Mouse (Mus musculus) kidney, adult 18-20 months (tissue): Measurements from ENCODE around the gene Grid1.
A peak's percentile ranks its signal among the peaks of the same experiment; 100 is the strongest.

Source experiments
- DNase-seq: peaks from one replicate; pipeline ENCODE4 v3.0.0; 2021

Grid1 gene

DNA sequence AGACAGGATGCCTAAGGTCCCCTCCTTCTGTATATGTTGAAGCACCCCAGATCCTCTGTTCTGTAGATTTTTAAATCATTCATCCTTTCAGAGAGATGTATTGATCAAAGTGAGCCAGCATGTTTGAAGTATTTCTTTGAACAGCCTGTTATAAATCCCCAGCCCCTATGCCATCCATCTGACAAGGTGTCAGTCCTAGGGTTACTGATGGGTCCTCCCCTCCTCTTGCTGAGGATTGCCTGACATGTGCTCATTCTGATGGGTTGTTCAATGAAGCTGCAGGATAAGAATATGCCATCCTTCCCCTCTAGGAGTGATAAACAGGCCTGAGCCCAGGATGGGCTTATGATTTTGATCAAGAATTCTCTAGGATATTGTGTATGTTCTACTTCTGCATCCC lies 411.5 kb downstream of the Grid1 start:
- DNase-seq = no peak

DNA sequence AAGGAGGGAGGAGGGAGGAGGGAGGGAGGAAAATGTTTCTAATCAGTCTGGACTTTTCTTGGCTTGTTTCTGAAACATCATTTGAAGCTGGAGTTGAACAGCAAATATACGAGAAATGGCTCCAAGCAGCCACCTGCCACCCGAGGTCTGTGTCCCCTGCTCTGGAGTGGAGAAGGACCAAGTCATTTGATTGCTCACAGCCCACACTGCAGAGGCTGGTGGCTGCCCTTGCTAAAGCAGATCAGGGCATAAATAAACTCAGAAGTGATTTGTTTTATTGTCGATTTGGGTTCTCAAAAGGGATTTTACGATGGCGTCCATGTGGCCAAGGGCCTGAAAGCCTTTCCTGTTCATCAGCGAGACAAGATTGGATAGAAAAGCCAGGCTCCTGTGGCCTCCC lies 423.0 kb downstream of the Grid1 start:
- peak; percentile 2 for DNase-seq

DNA sequence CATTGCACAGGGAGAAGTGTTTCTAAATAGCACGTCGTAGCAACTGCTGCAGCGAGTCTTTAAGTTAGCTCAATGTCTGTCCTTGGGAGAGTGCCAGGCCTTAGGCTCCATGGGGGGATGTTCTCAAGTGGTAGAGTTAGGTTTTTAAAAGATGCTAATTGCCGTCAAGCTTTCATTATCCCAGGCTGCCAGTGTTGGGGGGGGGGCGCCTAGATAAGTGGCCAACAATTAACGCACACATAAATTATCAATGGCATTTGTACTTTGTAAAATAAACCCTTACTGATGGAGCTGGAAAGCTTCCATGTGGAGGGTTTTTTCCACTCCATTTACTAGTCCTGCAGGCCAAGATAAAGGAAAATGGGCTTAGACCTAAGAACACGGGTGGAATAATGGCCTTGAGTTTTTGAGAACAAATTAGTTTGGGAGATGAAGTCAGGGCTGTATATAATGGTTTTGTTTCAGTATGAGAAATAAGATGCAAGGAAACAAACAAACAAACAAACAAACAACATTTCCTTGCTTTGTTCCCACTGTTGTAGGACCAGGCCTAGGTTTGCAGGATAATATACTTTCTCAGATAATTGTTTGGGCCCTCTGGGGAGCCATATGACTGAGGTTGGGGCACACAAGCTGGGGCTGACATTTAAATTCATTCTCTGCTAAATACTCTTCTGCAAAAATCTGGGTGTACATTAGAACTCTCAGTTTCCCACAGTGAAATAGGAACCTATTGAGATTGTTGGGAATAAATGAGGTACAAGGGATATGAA lies 425.1 kb downstream of the Grid1 start:
- no peak for DNase-seq

DNA sequence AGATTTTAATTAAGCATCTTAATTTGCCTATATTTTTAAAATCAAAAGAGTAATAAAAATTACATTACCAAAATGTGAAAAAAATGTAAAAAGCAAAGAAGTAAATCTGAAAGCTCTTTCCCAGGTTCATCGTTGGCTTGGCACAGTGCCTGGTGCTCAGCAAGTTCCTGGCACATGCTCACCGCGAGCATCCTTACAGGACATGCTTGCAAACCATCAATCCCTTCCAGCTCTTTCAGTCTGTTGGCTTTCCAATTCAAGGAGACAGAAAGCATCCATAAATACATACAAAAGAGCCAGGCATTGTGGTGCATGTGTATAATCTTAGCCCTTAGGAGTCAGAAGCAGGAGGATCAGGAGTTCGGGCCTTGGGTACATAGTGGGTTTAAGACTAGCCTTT lies 430.5 kb downstream of the Grid1 start:
- no peak for DNase-seq

DNA sequence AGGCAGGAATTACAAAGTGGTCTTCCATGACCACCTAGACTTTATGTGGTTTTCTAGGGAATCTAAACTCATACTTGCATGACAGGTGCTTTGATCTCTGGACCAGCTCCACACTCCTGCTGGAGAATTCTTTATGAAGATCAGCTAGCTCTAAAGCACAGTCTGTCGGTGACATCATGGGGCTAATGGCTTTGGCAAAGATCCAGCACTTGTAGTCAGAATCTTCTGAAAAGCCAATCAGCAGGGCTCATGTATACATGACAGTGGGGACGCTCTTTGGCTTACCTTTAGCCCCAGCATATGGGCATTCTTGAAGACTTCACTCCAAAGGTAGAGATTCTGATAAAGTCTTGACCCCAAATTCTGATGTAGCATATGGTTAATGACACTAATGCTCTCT lies 434.6 kb downstream of the Grid1 start:
- DNase-seq = no peak

DNA sequence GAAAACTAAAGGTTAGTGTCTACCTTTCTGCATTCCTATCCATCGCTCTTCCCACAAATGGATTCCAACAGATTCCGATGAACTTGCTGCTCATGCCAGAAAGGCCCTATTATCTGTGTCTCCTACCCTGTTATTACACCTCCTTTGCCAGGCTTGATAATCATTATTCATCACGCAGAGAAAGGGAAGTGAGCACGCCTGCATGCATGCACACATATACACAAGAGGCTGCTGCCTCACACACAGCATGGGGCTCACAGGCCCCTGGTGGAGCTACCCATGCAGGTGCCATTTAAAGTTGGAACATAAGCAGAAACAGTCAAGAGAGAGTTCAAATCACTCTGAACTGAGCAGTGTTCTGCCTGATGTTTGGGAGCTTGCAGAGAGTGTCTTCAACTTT lies 450.4 kb downstream of the Grid1 start:
- no peak for DNase-seq

DNA sequence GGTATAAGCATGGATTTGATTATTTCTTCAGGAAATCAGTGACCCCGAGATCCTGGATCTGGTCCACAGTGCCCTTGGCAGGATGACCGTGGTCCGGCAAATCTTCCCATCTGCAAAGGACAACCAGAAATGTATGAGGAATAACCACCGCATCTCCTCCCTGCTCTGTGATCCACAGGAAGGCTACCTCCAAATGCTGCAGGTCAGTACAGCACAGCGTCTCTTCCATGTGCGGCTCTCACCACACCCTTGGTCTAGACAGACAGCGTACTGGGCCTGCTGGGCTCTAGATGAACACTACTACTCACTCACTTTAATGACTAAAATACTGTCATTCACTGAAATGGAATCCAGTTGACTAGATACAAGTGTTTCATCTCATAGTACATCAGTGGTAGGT lies 489.3 kb downstream of the Grid1 start:
- no peak for DNase-seq

DNA sequence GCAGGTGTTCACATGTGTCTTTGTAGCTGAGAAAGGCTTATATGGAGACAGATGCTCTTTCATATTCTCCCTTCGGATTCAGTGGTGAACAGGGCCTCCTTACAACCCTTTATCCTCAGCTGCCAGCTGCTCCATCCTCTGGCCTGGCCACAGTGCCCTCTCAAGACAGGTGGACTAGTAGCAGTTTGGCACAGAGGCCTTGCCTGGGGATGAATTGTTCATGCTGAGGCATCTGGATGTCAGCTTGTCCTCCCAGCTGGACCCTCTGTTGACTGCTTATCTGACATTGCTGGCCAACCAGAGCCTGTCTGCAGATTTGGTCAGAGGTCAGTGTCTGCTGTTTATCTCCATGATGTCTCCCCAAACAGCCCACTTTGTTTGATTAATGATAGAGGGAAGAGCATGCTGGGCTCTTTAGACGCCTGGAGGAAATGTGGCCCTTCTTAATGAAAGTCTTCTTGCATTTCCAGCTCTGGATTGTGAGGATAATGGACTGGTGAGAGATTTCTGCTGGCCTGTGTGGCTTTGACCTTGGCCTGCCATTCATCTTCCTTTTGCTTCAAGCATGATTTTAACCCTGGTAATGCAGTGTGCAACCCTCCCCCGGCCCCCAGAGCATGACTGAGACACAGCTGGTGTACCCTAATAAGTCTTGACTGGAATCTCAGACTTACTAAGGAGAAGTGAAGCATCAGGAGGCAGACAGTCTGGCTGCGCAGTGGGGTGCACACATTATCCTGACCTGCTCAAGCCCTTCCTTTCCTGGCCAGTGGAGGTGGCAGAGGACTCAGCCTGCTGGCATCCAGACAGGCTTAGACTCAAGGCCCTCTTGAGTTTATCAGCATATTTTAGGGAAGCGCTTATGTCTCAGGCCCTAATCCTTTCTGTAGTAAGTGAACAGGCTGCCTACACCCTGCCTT lies 493.7 kb downstream of the Grid1 start:
- DNase-seq = no peak

DNA sequence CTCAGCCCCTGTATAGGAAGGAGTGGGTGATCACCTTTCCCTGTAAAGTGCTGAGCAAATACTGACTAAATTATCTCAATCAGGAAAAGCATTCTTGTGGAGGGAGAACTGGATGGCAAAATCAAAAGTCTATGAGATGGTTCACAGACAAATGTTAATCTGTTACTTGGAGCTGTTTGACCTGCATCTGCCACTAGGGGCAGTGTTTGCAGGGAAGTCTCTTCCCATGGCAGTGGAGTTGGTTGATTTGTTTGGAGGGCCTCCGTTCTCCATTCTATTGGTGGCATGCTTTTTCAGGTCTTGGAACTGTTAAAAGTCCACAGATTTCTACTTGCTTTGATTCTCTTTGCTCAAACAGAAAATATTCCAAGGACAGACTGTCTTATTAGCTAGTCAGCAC lies 506.4 kb downstream of the Grid1 start:
- no peak for DNase-seq

DNA sequence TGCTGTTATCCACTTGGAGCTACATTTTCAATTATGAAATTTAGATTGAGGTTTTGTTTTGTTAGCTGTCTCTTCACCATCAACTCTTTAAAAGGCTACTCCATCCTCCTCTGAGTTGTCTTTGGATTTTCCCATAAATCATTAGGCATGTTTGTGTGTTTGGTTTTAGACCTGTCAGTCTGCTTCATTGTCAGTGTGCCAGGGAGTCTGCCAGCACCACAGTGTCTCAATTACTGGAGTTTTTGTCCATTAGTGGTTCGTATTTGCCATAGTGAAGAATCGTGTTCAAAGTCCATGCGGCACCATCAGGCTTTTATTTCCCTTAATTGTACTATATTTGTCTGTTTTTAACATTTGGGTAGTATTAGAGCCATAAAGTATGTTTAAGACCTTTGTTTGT lies 516.7 kb downstream of the Grid1 start:
- no peak for DNase-seq

DNA sequence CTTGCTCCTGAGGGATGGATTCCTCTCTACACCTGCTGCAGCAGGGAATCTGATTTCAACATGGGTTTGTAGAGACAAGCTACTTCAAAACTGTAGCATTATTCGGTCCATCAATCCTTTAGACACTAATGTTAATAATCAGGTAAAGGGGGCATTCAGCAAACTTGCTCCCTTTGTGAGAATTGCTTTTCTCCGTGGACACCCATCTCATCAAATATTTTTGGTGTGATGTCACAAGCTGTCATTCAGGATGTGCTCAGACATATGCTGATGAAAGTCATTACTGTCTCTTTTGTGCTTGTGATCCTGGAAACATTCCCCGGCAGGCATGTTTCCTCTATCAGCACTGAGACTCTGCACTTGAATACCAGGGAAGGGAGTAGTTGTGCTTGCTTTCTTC lies 536.1 kb downstream of the Grid1 start:
- no peak for DNase-seq

DNA sequence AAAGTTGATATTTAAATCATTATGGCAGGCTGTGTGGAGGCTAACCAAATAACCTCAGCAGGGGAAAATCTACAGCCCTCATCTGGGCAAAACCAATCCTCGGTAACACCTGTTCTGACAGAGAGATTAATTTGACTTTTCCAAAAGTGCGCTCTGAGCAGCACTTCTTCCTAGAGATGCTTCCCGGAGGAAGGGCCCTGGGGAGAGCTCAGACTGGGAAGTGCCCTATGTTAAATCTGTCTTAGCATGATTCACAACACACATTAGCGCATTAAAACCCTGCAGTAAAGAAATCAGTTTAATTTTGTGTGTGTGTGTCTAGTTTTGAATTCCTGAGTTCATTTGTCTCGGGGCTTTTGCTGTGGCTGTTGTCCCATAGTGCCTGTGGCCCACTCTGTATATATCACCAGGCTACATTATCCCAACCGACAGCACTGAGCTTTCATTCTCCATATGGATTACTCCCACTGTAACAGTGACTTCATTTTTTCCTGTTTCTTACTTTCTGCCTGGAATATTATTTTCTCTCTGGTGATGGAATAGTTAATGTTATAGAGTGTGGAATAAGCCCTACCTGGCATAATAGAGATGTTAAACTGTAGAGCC lies 536.7 kb downstream of the Grid1 start:
- DNase-seq = no peak

DNA sequence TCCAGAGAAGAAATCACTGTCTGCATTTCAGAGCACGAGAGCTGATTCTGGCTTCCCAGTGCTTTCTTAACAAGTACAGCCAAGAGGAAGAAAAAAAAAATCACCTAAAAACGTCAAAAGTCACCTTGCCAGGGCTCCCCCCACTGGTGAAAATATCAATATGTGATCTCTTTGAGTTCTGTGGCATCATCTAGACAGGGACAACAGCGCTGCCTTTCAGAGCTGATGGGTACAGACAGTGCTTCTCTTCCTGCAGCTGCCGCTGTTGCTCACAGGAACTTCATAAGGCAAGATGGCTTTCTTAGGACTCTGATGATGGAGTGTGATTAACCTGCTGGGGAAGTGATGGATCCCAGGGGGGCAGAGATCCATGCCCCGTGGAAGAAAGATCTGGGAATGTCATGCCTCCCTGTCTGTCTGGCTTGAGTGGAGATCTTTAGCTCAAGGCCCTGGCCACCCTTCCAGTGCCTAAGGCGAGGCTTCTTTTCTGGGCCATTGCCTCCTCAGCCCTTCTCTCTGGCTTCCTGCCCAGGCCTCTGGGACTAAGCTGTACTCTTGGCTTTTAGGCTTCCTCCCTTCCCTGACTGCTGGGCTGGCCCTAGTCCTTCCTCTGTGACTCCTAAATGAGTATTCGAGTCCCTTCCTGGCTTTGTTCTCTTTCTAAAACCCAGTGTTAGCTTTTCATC lies 538.4 kb downstream of the Grid1 start:
- DNase-seq = no peak

DNA sequence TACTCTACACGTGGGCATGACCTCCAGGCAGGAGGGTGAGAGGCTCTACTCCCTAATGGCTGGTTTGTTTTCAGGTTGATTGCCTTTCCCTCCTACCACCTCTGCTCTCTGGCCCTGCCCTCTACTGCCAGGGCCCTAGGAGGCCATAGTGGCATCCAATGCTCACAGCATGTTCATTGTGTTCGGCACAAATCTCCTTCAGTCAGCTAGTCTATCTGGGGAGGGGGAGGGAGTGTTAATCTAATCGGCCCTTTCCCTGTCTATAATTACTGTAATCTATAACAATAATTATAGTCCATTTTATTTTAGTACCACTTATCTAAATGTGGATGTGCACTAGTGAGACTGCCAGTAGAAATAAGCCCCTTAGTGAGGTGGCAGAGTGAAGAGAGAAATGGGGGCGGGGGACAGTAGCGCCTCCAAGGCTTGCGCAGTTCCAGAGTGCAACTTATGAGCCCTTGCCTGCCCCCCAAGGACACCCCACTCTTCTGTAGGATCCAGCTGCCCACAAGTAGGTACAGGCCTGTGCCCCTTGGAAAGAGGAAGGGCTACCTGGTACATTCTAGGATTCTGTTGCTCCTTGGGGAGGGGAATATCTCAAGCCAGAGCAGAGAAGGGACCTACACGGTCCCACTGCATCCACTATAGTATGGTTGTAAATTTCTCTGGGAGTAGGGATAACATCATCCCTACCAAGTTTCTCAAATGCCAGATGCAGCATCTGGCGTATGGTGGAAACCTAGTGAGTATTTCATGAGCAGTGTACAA lies 545.5 kb downstream of the Grid1 start:
- no peak for DNase-seq

DNA sequence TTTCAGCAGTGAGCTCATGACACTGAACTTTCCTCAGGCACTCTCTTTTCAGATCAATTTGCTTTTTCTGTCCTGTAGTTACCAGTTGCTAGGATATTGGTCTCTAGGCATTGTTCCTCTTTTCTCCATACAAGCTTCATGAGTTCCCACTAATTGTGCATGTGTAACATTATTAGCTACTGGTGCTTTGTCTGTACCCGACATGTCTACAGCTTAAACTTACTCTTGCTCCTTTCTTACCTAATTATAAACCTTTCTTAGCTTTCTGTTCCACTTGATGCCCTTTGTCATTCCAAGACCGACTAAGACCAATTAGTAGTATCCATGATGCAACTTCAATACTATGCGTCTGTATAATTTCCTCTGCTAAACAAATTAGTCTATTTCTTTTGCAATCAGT lies 554.5 kb downstream of the Grid1 start:
- no peak for DNase-seq

DNA sequence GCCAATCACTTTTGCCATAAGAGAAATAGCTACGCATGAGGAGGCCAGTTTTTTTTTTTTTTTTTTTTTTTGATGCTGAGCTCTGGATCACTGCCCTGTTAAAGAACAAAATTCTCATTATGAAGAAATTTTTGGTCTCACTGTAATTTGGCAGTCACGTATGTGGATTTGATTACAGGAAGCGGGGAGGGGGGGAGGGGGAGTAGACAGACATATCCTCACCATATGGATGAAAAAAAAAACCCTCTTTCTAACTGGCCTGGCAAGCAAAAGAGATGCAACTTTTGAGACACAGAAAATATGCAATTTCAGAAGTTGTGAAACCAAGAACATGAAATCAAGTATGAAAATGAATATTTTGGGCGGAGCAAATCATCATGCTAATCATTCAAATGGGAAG lies 573.7 kb downstream of the Grid1 start:
- DNase-seq = no peak

DNA sequence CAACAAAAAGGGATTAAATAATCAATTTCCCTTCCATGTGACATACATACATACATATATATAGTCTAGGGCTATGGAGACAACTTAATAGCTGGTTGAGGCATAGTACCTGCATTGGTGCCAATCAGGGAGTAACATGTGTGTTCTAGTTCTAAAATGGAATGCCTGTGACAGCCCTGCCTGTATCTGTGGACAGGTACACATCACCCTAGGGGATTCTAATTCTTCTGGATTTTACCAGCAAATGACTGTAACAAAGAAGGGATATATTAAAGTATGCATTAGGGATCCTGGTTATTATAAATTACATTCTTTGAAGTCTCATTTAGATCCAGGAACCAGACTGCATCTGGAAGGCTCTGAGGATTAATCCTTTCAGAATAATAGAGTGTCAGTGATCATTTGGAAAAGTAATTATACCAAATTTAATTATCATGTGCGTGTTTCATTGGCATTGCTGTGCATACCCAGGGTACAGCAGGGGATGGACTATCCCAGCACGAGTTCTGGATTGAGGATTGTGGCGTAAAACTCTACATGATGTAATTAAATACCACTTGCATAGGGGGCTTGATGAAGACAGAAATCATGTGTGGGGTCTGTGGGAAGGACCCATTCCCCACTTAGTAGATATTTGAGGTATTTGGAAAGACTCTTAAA lies 584.5 kb downstream of the Grid1 start:
- no peak for DNase-seq

DNA sequence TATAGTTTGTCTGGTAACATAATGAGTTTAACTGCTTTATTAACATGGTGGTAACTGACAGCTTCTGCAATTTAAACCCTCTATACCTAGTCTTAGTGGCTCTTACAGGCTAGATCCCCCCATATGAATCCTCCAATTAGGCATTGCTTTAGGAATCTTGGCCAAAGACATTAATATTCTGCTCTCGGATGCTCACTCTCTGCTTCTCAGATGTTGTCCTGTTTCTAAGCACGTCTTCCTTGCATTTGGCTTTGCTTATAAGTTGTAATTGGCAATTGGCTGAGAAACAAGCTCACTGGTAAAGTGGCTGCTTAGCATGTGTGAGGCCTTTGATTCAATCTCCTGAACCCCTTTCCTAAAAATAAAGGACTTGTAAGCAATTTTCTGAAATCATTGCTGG lies 610.4 kb downstream of the Grid1 start:
- DNase-seq = no peak

DNA sequence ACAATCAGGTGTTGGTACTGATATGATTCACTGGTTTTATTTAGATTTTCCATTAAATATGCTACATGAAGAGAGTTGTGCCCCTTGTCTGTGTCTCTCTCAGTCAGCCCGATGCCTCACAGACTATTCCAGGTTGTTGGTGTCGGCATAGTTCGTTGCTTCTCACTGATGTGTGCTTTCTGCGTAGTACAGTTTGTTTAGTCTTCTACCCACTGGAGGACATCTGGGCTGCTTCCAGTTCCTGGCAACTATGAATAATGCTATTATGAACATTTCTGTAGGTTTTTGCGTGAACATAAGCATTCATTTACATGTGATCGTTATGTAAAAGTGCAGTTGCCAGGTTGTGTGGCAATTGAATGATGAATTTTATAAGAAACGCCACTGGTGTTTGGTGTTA lies 633.8 kb downstream of the Grid1 start:
- no peak for DNase-seq

DNA sequence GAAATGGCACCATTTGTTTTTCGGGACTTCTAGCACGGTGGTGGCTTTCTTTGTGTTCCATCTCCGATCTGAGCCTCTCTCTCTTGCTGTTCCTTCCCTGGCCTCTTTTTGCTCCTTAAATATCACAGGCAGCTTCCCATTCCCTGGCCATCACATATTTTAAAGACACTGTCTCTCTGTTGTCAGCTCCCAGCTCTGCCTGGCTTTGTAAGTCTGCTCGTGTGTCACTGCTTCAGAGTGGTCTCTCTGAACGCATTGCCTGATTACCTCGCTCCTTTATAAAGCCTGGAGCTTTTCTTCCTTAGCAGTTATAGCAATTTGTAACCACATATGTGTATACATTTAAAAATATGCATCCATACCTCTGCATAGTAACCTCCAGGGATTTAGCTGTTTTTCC lies 648.3 kb downstream of the Grid1 start:
- no peak for DNase-seq

DNA sequence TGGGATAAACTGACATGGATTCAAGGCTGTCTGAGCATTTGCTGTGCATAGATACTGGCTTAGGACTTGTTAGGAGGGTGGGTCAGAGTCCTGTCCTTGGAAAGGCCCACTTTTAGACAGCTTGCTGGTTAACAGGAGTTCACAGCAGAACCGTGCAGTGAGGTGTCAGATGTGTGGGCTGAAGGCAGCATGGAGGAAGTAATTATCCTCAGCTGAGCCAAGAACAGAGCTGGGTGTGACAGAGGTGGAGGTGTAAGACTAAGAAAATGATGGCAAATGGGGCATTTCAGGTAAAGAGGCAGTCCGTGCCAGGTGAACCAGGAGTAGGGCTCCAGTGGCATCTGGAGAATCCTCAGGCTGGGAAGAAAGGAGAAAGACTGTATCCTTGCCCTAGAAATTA lies 666.1 kb downstream of the Grid1 start:
- DNase-seq = no peak

DNA sequence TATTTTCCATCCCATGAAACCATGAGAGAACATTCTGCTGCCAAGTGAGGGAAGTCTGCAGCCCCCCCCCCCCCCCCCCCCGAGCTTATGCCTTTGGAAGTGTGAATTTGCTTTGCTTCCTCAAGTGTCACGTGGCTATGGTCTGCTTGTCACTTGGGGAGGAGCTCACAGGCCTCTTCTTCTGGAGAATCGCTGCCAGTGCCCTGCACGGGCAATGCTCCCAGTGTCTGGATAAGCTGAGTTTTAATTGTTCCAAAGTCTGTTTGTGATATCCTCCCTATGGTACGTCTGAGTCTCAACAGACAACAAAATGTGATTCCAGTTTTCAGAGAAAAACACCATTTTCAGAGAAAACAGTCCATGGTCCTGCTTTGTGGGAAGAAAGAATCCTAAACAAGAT lies 682.4 kb downstream of the Grid1 start:
- DNase-seq = no peak
